Mouse (Mus musculus) neural tube, embryonic 11.5 days (tissue): ENCODE data around the gene Os9. TPM values are rescaled to one million over a fixed set of nuclear protein-coding genes. Genes with fewer than 3 reads are reported as not detected.
A peak's percentile ranks its signal among the peaks of the same experiment; 100 is the strongest.

Experiments used
- ATAC-seq: fragments of 200-750 bp; cut with Nextera tagmentation; 2 replicates; pipeline ENCODE4 v1.8.0; 2017; ENCODE audit warnings: moderate number of reproducible peaks, mild to moderate bottlenecking, moderate TSS enrichment, moderate library complexity; ENCODE audit not compliant: insufficient read depth, low FRiP score, low TSS enrichment
- DNase-seq: peaks from one replicate; pipeline ENCODE4 v3.0.0-alpha.2; 2015; ENCODE audit warnings: low spot score
- H3K27ac ChIP-seq: fragments of 300-500 bp; sonication (generic); 2 replicates; pipeline ENCODE4 v1.5.1; 2014; ENCODE audit warnings: low read depth, mild to moderate bottlenecking, low read length
- H3K27me3 ChIP-seq: fragments of 300-500 bp; sonication (generic); 2 replicates; pipeline ENCODE4 v1.6.1; 2014; ENCODE audit warnings: mild to moderate bottlenecking, low read length, mixed read lengths; ENCODE audit not compliant: control insufficient read depth, insufficient read depth
- H3K36me3 ChIP-seq: fragments of 300-500 bp; sonication (generic); 2 replicates; pipeline ENCODE4 v1.6.1; 2014; ENCODE audit warnings: mild to moderate bottlenecking, low read length, moderate library complexity, mixed read lengths; ENCODE audit not compliant: control insufficient read depth, insufficient read depth
- H3K4me1 ChIP-seq: fragments of 300-500 bp; sonication (generic); 2 replicates; pipeline ENCODE4 v1.6.1; 2014; ENCODE audit warnings: low read length, mixed read lengths; ENCODE audit not compliant: control insufficient read depth, insufficient read depth
- H3K4me2 ChIP-seq: fragments of 300-500 bp; sonication (generic); 2 replicates; pipeline ENCODE4 v1.6.1; 2014; ENCODE audit warnings: low read depth, mild to moderate bottlenecking, moderate library complexity
- H3K4me3 ChIP-seq: fragments of 300-500 bp; sonication (generic); 2 replicates; pipeline ENCODE4 v1.5.1; 2014; ENCODE audit warnings: low read depth, low read length
- H3K9ac ChIP-seq: fragments of 300-500 bp; sonication (generic); 2 replicates; pipeline ENCODE4 v1.6.1; 2014; ENCODE audit warnings: mild to moderate bottlenecking, low read length
- H3K9me3 ChIP-seq: fragments of 300-500 bp; sonication (generic); 2 replicates; pipeline ENCODE4 v1.6.1; 2016; ENCODE audit warnings: low read length; ENCODE audit not compliant: control insufficient read depth
- WGBS: fragments of 180-500 bp; shearing (Covaris S2); extraction: QIAGEN DNeasy Blood & Tissue Kit; methylation state at CpG from one replicate; pipeline ENCODE4 v1.1.7; 2014; 5-methylcytosine and 5-hydroxymethylcytosine counted together
- polyA plus RNA-seq: library from polyadenylated mRNA; unstranded; fragments of >200 nt; fragmentation: Nextera tagmentation; extraction: Ambion mirVana; gene quantifications from 2 replicates; pipeline ENCODE4 v1.2.1, GENCODE M21; 2014

Os9 gene
- polyA plus RNA-seq, 1 experiment from 2014 or later = 68.9 TPM

DNA sequence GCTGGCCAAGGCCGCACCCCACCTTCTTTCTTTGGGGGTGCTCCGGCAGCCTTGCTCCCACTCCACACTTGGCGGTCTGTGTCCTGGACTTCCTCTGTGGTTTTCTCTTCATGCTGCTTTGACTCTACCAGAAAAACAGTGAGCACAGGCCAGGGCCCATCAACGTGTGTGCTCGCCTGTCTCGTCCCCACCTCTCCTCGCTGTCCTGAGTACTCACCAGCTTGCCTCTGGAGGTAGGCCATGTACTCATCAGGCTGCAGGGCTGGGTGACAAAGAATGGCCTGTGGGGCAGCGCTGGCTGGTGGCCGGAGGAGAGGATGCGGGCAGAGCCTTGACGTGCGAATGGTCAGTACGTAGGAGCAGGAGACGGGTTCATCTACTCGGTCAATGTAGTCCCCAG, 21.1 kb downstream of the Os9 start:
- H3K9ac ChIP-seq = no peak overlapping the region
- no peak overlapping the region for H3K4me3 ChIP-seq
- DNase-seq (no peak), ATAC-seq (no peak)
- H3K27ac ChIP-seq = no peak overlapping the region
- no peaks in the 10 kb centered on the region for H3K4me1 ChIP-seq
- H3K27me3 ChIP-seq = no peaks in the 10 kb centered on the region
- H3K4me2 ChIP-seq = no peak overlapping the region
- 89% methylated on average over 14 of the region's 15 CpGs for WGBS
- H3K9me3 ChIP-seq = no peaks in the 10 kb centered on the region
- peaks cover 12% of the 10 kb centered on the region for H3K36me3 ChIP-seq

- 95% methylated on average over 10 of the region's 10 CpGs for whole genome bisulfite sequencing
- no peak overlapping the region for H3K27ac ChIP-seq
- DNase-seq = no peak
- H3K9ac ChIP-seq = no peak overlapping the region
- H3K4me3 ChIP-seq = no peak overlapping the region
- no peaks in the 10 kb centered on the region for H3K4me1 ChIP-seq
- no peaks in the 10 kb centered on the region for H3K27me3 ChIP-seq
- ATAC-seq = no peak
- peaks cover 12% of the 10 kb centered on the region for H3K36me3 ChIP-seq
- H3K9me3 ChIP-seq = no peaks in the 10 kb centered on the region
- no peak overlapping the region for H3K4me2 ChIP-seq
Observed at GRCm38 (mm10) chr10:127099191-127099590, 21.7 kb downstream of the Os9 start.

GRCm38 (mm10) chr10:127098514-127098913, 22.4 kb downstream of the Os9 start:
- peaks cover 12% of the 10 kb centered on the region for H3K36me3 ChIP-seq
- no peak overlapping the region for H3K4me3 ChIP-seq
- no peak for DNase-seq
- H3K4me1 ChIP-seq = no peaks in the 10 kb centered on the region
- H3K4me2 ChIP-seq = no peak overlapping the region
- no peaks in the 10 kb centered on the region for H3K27me3 ChIP-seq
- no peaks in the 10 kb centered on the region for H3K9me3 ChIP-seq
- 79% methylated on average over 20 of the region's 20 CpGs for WGBS
- no peak overlapping the region for H3K27ac ChIP-seq
- ATAC-seq = no peak
- no peak overlapping the region for H3K9ac ChIP-seq

DNA sequence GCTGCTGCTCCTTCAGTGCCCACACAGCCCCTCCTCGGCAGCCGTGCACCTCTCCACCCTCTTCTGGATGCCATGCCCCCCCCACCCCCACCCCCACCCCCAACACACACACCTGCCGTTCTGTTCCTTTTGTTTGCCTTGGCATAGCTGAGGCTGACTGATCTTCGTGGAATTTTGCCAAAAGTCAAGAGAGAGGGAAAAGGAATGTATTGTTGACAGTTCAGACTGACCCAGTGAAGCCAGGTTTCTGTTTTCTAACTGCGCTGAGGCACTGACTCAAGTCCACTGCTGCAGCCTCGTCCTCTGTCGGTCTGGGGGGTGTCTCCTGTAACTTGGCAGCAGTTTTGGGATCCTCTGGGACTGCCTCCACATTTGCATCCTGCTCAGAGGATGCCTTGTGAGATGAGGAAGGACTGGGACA, 26.5 kb downstream of the Os9 start:
- Histone ChIP-seq H3K9ac (no peak overlapping the region), H3K4me3 (no peak overlapping the region), H3K36me3 (peaks cover 12% of the 10 kb centered on the region), H3K9me3 (no peaks in the 10 kb centered on the region), H3K4me1 (peaks cover 4% of the 10 kb centered on the region; the same call in 1 of the 2 replicates), H3K27ac (no peak overlapping the region), H3K4me2 (no peak overlapping the region), H3K27me3 (peaks cover 36% of the 10 kb centered on the region)
- no peak for DNase-seq
- ATAC-seq = no peak
- WGBS = 66% methylated on average over 7 of the region's 7 CpGs

GRCm38 (mm10) chr10:127092742-127093141, 28.2 kb downstream of the Os9 start:
- Histone ChIP-seq H3K27me3 (peaks cover 45% of the 10 kb centered on the region), H3K4me1 (peaks cover 4% of the 10 kb centered on the region; the same call in 1 of the 2 replicates), H3K4me3 (no peak overlapping the region), H3K9ac (no peak overlapping the region), H3K9me3 (no peaks in the 10 kb centered on the region), H3K27ac (no peak overlapping the region), H3K4me2 (no peak overlapping the region), H3K36me3 (peaks cover 7% of the 10 kb centered on the region)
- 49% methylated on average over 4 of the region's 4 CpGs for WGBS
- no peak for ATAC-seq
- no peak for DNase-seq

DNA sequence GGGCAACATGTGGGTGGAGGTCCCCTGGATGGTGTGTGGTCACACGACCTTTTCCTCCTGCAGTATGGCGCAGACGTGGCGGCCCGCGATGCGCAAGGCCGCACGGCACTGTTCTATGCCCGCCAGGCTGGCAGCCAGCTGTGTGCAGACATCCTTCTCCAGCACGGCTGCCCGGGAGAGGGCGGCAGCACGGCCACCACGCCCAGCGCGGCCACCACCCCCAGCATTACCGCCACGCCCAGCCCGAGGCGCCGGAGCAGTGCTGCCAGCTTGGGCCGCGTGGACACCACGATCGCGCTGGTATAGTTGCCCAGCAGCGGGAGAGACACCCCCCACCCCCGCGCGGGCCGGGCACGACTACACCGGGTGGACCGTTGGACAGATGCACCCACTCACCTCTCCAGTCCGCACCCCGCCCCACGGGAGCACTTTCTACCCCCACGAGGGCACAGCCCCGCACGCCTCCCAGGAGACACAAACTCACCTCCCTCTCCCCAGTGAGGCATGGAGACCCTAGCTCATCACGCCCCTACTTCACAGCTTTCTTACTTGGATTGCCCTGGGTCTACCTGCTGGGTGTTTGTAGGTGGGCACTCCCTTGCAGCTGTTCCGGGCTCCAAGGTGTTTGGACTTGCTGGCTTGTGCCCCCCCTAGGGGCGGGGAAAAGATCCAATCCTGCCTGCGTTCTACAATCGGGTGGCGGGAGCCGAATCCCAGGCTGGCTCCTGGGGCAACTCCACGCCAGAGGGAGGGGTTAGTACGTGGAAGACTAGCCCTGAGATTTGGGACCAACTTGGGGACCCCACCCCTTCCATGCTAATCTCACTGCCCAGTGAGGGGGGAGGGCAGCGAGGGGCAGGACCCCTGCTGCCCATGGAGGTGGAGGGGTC, 29.2 kb downstream of the Os9 start:
- DNase-seq (peak; percentile 13), ATAC-seq (peak; percentile 13; the same call in 1 of the 2 replicates)
- H3K9ac ChIP-seq = no peak overlapping the region
- H3K4me2 ChIP-seq = 0 out of 2 replicates have a peak overlapping the region, but pooled peaks have one; percentile 7
- 8% methylated on average over 51 of the region's 51 CpGs for WGBS
- peaks cover 5% of the 10 kb centered on the region; the same call in 1 of the 2 replicates for H3K36me3 ChIP-seq
- peaks cover 47% of the 10 kb centered on the region for H3K27me3 ChIP-seq
- H3K4me3 ChIP-seq = peak overlapping the region; percentile 21; the same call in 1 of the 2 replicates
- no peaks in the 10 kb centered on the region for H3K9me3 ChIP-seq
- H3K27ac ChIP-seq = no peak overlapping the region
- H3K4me1 ChIP-seq = peaks cover 4% of the 10 kb centered on the region; the same call in 1 of the 2 replicates

DNA sequence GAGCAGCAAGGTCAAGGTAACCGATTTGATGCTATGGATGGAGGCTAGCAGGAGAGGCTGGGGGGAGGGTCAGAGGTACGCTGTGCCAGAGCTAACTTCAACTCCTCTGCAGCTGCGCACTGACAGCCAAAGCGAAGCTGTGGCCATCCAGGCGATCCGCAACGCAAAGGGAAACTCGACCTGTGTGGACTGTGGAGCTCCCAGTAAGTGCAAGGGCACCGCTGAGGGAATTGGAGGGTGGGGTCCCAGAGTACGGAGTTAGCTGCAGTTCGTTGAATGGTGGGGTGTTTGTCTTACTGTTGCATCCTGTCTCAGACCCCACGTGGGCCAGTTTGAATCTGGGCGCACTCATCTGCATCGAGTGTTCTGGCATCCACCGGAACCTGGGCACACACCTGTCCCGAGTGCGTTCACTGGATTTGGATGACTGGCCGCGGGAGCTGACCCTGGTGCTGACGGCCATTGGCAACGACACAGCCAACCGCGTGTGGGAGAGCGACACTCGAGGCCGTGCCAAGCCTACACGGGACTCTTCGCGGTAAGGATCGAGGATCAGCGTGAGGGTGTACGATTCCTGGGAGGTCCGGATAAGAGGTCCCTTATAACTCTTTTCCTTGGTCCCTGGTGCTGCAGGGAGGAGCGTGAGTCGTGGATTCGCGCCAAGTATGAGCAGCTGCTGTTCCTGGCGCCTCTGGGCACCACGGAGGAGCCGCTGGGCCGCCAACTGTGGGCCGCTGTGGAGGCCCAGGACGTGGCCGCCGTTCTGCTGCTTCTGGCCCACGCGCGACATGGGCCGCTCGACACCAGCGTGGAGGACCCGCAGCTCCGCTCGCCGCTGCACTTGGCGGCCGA, 30.1 kb downstream of the Os9 start:
- WGBS = 9% methylated on average over 57 of the region's 57 CpGs
- peaks cover 4% of the 10 kb centered on the region; the same call in 1 of the 2 replicates for H3K4me1 ChIP-seq
- no peak overlapping the region for H3K27ac ChIP-seq
- no peak for ATAC-seq
- H3K4me3 ChIP-seq = no peak overlapping the region
- H3K4me2 ChIP-seq = 0 out of 2 replicates have a peak overlapping the region, but pooled peaks have one; percentile 7
- H3K27me3 ChIP-seq = peaks cover 47% of the 10 kb centered on the region
- 0 out of 2 replicates have a peak, but pooled peaks cover 2% of the 10 kb centered on the region for H3K36me3 ChIP-seq
- no peaks in the 10 kb centered on the region for H3K9me3 ChIP-seq
- peak; percentile 37 for DNase-seq
- no peak overlapping the region for H3K9ac ChIP-seq

DNA sequence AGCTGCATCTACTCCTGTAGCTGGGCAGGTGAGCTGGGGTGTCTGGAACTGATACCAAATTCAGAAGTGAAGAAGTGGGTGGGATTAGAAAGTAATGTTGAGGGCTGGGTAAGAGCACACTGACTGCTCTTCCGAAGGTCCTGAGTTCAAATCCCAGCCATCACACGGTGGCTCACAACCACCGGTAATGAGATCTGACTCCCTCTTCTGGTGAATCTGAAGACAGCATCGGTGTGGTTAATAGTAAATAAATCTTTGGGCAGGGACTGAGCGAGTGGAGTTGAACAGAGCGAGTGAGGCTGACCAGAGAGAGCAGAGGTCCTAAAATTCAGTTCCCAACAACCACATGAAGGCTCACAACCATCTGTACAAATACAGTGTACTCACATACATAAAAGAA, 35.3 kb downstream of the Os9 start:
- peaks cover 12% of the 10 kb centered on the region for H3K4me1 ChIP-seq
- DNase-seq (no peak), ATAC-seq (no peak)
- H3K4me3 ChIP-seq = no peak overlapping the region
- 76% methylated on average over 6 of the region's 6 CpGs for WGBS
- no peak overlapping the region for H3K4me2 ChIP-seq
- no peaks in the 10 kb centered on the region for H3K36me3 ChIP-seq
- H3K9ac ChIP-seq = no peak overlapping the region
- H3K27ac ChIP-seq = no peak overlapping the region
- peaks cover 58% of the 10 kb centered on the region for H3K27me3 ChIP-seq
- H3K9me3 ChIP-seq = no peaks in the 10 kb centered on the region
